Mouse (Mus musculus) gastrocnemius, postnatal 25 days (tissue): ENCODE results near the gene Glrb. TPM values are rescaled to one million over a fixed set of nuclear protein-coding genes. Genes with fewer than 3 reads are reported as not detected.

Experiments
- DNase-seq: peaks from one replicate; pipeline ENCODE4 v3.0.0; 2022
- total RNA-seq, 2 experiments: library from RNA; stranded (reverse); gene quantifications; 1 replicate in 1 of 2; 2 replicates in 1 of 2; pipeline ENCODE4 v1.2.3; 2021

The Glrb gene
- total RNA-seq, 2 experiments from 2014 or later = 0.16 TPM; not detected in 1

DNA sequence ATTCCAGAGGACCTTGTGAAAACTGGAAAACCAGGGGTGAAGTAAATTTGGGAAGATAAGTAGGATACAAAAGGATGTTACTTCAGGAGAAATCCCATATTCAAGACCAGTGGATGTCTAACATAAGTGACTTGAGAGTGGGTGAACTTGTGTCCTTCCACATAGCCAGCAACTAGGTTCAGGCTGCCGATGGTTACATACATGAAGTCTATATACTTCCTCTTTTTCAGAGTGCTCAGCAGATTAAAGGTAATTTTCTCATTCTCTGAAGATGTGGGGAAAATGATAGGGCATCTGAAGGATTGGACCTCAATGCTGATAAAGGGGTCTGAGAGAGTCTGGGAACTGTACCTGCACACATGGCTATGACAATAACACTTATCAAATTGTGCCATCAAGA lies 89.5 kb downstream of the Glrb start:
- DNase-seq = no peak

GRCm38 (mm10) chr3:80818619-80819018 lies 94.8 kb downstream of the Glrb start:
- no peak for DNase-seq

DNA sequence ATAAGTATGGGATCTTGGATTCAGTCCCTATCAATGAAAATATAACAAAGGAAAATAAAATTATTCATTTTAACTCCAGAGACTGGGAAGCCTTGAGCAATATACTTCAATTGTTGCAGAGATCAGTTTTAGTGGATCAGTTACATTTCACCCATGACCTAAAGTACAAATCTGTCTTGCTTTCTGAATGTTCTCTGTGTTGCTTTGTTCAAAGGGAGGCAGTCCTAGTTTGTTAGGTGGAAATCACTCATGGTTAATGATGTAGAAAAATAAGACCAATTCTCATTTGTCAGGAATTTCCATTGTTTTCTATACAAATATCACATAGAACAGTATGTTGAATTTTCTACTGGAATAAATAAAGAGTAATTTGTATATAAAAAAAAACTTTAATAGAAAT lies 99.7 kb downstream of the Glrb start:
- DNase-seq = no peak

- DNase-seq = no peak
Observed at GRCm38 (mm10) chr3:80812237-80812636, 101.2 kb downstream of the Glrb start.

GRCm38 (mm10) chr3:80805327-80805726 lies 108.1 kb downstream of the Glrb start:
- no peak for DNase-seq

GRCm38 (mm10) chr3:80803811-80804210 lies 109.6 kb downstream of the Glrb start:
- no peak for DNase-seq

DNA sequence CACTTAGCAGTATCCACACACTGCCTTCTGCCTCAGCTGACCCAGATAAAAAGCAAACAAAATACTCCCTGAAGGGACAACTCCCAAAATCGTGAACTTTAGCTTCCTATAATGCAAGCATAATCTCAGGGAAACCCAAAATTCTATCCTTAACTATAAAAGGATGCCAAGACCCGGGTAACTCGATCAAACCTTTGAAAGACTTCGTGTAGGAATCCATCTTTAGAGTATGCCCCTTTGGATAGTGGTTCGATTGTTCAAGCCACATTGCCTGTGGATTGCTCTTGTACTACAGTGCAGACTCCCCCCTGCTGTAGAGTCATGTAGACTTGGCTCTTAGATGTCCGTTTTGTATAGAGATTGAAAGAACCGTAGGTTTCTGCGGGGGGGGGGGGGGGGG lies 110.2 kb downstream of the Glrb start:
- no peak for DNase-seq

GRCm38 (mm10) chr3:80802596-80803081 lies 110.8 kb downstream of the Glrb start, which contains the start of gene Gria2:
TSS of gene Gria2 (minus strand) at chr3:80802835.
- peak; percentile 11 for DNase-seq

DNA sequence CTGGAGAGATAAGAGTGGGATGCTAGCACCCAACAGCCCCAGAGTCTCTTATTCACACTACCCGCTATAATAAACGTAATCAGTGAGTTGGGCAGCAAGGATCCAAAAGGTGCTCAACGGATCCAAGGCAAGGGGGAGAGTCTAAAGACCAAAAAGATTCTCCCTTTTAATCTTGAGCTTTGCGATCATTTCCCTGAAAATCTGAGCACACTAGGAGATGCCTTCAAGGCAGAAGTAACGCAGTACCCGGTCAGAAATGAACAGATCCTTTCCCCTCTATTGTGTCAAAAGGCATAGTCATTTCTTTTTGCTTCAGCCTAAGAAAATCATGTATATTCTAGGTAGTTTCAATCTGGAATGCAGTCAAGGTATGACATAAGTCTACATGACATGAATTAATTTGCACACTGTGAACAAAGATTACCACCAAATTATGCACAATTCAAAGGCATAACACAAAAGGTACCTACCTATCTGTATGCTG lies 111.6 kb downstream of the Glrb start:
- DNase-seq = no peak

GRCm38 (mm10) chr3:80800995-80801826 lies 112.2 kb downstream of the Glrb start:
- DNase-seq = no peak

- no peak for DNase-seq
Observed at GRCm38 (mm10) chr3:80800299-80800994, 113.0 kb downstream of the Glrb start.

- DNase-seq = no peak
Observed at GRCm38 (mm10) chr3:80797935-80798334, 115.5 kb downstream of the Glrb start.

DNA sequence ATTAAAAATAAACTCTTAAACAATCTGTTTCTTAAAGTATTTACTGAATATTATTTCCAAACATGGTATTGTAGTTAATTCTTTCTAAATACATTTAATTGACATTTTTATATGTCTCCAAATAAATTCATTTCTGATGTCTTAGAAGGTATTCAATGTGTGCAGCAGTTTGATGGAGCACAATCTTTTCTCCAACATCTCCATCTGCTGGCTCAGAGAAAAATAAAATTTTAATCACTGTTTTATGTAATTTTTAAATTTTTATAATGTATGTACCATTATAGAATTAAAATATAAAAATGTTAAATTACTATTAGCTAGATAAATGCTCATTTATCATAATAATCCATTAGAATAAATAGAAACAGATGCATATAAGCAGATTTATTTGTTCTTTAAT lies 116.7 kb downstream of the Glrb start:
- no peak for DNase-seq

DNA sequence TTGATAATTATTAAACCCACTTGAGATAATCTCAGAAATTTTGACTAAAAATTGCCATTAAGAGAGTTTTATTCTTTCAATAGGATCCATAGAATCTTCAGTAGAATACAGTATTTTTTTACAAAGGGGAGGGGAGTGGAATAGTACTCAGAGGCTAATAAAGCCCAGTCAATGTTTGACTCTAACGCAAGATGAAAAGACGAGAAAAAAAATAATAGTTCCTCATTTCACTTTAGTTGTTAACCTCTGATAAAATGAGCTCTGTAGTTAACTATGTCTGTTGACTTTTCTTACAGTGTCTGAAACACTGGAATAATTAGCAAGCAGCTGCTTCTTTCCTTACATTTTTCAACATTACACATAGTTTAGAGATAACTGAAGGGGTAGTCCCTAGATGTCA lies 118.2 kb downstream of the Glrb start:
- no peak for DNase-seq

Other genes starting within 250 kb of the Glrb start
- gene Gria2, start 110.8 kb downstream of the Glrb start, total RNA-seq = under 1 TPM; 0.05 TPM
- 1 to 10 TPM; 2.0 to 2.2 TPM for gene Pdgfc, start 122.8 kb upstream of the Glrb start, total RNA-seq